Mouse (Mus musculus) cerebellum, adult 18-20 months (tissue): ENCODE measurements around the gene Mixl1.

ENCODE experiments used
- DNase-seq, 2 experiments: peaks; one replicate each; pipeline ENCODE4 v3.0.0; 2021

Mixl1 gene

DNA sequence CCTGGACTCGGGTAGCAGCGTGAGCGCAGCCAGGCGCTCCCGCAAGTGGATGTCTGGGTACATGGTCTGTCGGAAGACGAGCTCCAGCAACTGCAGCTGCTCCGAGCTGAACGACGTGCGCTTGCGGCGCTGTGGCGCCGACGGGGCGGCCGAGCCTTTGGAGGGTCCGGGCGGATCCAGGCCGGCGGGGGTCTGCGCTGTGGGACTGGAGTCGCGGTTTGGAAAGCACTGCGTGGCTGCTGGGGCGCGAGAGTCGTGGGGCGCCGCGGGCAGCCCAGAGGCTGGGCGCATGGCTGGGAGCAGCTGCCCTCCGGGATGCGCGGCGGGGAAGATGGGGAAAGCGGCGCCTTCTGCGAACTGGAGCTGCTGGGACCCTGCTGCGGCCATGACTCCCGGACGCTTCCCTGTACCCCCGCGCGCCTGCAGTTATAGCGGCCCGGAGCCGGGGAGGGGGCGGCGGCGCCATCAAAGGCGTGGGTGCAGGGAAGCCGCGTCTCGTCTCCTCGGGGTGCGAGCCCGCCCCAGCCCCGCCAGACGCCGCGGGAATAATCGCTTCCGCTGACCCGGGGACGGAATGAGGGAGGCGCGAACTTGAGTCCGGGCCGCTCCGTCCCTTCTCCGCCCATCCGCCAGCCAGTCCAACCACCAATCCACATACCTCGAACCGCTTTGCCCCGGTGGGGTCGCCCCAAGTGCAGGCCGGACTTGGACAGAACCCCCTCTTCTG lies at the start of gene Mixl1:
Mixl1 (minus strand) TSS at position 409 of the 727 bp plus-strand sequence.
- DNase-seq: no peak

DNA sequence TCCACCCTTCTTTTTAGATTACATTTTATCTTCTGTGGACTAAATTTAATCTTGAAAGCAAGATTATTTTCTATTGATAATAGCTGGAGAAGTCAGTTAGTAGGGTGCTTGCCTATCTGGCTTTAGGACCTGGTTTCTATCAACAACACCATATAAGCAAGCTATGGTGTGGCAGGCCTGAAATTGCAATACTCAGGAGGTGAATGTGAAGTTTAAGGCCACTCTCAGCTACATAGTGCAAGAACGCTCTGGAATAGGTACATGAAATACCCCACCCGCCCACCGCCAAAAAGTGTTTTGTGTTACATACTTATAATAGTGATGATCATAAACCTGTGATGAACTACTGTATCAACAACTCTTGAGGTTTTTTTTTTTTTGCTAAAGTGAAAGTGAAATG lies 32.4 kb upstream of the Mixl1 start:
- DNase-seq: no peak

DNA sequence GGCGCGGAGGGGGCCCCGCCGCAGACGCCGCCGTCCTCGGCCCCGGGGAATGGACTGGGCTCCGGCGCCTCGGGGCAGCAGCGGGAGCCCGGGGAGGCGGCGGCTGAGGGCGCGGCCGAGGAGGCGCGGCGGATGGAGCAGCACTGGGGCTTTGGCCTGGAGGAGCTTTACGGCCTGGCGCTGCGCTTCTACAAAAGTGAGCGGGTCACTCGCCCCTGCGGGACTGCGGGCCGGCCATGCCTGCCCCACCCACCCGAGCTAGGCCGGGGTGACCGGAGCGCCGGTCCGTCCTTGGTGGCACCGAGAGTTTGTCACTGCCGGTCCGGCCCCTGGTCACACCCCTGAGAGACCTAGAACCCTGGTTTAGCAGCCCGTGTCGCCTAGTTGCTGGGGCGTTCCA lies 29.3 kb upstream of the Mixl1 start:
- peak in 1 of 2 experiments; percentile 31 for DNase-seq

DNA sequence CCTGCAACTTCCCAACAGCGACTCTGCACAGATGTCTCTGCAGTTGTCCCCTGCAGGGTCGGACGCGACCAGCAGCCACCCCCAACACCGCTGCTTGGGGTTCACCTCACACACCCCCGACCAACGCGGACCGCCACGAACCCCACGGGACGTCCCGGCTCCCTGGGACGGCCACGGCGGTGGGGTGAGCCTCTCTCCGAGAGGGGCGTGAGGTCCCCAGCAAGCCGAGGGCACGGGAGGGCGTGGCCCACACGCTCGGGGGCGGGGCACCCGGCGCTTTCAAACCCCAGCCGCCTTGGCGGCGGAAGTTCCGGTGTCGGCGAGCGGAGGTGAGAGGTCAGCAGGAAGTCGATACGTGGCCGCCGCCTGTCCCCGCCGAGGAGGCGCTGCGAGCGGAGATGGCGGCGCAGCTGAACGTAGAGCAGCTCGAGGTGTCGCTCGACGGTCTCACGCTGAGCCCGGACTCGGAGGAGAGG lies 28.9 kb upstream of the Mixl1 start, which contains the start of gene Acbd3:
Acbd3 (plus strand) TSS at position 340 of the 476 bp plus-strand sequence.
- peak; percentile 90 to 92 for DNase-seq

DNA sequence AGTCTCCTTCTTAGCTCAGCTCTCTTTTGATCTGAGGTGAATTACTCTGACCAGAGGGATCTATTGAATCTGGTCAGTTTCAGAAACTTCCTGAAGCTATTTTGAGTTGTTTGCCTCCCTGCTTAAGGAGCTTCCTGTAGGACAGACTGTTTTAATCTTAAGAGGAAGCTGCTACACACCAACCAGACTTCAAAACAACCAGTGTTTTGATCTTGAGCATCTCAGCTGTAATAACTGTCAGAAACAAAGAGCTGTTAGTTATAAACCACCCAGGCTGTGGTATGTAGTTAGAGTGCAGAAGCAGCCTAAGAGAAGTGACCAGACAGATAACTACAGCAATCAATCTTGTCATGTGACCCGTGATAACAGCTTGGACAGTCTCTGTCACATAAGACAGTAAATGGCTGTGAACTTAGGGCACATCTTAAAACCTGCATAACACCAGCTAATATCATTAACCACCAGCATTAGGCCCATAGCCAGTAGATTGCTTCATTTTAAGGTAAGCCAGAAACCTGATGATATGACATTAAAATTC lies 26.9 kb upstream of the Mixl1 start:
- no peak for DNase-seq

DNA sequence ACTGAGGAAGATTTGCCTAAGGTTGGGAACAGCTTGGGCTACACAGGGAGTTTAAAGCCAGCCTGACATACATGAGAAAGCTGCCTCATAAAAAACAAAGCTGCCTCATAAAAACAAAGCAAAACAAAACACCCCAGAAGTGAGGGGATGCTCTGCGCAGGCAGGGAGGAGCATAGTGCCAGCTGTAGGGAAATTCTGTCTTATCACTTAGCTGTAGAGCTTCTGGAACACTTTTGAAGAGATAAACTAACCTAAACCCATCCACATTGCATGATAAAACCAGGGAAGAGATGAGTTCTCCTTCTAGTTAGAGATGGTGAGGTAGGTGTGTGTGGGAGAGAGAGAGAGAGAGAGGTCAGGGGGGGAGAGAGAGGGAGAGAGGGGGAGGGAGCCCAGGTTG lies 25.8 kb upstream of the Mixl1 start:
- DNase-seq: no peak

DNA sequence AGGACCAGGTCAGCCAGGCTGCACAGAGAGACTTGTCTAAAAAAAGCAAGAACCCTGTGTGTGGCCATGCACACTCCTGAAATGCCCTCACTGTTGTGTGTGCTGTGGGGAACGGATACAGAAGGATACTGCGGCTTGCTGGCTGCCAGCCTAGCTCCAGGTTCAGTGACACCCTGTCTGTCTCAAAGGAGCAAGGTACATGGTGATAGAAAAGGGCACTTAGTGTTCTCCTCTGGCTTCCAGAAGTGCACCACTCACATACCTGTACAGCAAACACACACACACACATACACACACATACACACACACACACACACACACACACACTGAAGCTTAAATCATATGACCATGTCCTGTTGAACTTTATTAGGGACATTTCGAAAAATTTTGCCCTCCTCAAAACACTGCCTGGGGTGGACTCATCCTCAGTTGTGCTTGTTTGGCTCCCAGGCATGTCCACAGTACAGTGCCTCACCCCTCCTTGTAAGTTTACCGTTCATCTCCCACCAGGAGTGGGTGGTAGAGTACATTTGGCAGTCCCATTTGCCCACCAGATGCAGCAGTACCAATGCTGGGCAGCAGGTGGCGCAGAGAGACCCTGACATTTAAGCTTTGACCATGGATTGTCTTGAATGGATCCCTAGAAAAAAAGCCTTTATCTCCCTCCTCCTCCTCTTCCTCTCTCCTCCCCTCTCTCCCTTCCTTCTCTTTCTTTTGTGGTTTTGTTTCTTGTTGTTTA lies 23.3 kb upstream of the Mixl1 start:
- peak; percentile 71 to 87 for DNase-seq

DNA sequence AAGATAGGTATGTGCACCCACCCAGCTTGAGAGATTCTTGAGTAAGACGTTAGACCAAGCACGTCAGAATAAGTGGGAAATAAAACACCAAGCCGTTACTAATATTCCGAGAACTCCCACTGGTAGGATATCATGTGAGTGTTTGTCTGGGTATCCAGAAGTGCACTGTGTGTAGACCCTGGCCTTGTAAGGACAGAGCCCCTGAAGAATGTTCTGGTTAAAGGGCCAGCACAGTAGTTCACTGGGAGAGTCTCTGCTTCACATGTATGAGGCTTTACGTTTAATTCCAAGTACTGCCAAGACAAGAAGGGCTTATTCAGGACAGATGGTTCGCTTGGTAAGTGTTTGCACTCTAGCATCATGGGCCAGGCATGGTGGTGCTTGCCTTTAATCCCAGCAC lies 22.6 kb upstream of the Mixl1 start:
- no peak for DNase-seq

DNA sequence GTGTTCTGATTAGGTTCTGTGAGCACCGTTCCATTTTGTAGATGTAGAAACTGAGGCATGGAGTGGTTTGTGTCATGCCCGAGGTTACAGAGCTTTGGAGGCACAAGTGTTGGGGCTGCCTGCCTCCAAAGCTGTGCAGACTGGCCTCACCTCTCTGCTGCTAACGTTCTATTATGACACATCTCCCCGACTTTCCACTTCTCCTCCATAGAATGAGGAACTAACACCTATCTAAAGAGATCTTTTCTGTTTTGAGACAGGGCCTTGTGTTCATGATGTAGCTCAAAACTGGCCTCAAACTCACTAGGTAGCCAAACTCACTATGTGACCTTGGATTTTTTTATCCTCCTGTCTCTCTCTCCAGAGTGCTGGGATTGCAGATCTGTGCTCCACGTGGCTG lies 21.9 kb upstream of the Mixl1 start:
- DNase-seq: no peak

DNA sequence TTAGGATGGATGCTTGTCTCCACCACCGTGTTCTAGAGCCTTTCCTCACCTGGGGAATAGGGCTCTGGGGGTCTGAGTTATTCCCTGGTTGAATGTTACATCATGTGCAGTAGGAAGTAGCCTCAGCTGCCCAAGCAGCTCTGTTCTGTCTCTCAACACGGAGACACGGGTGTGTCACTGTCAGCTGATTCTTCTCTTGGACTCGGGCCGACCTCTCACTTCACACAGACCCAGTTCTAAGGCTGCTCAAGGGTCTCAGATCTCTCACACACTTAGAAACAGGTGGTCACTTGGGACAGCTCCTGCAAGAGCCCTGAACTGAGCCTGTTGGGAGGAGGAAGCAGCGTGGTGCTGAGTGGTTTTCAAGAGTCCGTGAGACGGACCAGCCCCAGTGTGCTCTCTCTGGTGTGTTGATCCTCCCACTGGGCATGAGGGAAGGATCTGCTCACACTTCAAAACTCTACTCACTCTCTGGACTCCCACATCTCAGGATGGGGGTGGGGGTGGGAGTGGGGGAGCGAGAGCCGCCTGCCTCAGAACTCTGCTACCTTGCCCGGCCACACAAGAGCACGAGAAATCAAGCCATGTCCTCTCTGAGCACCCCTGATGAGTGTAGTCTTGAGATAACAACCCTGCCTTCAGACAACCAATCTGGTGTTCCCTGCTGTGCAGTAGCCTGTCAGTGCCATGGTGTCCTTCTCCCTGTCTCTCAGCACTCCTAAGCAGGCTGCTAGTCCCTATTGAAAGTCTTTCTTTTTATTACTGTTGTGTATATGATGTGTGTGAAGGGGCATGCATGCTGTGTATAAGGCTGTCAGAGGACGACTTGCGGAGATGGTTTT lies 12.3 kb upstream of the Mixl1 start:
- no peak for DNase-seq

DNA sequence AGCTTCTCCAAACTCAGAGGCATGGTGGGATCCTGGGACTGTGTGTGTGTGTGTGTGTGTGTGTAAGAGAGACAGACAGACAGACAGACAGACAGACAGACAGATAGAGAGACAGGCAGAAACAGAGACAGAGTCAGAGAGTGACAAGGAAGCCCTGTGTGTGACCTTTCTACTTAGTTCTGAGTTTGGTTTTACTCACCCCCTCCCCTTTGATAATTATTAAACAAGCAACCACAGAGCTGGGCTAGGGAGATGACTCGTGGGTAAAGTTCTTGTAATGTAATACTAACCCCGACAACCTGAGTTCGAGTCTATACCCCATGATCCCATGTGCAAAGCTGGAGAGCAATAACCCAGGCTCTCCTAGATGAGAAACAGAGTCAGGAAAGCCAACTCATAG lies 11.0 kb upstream of the Mixl1 start:
- no peak for DNase-seq

DNA sequence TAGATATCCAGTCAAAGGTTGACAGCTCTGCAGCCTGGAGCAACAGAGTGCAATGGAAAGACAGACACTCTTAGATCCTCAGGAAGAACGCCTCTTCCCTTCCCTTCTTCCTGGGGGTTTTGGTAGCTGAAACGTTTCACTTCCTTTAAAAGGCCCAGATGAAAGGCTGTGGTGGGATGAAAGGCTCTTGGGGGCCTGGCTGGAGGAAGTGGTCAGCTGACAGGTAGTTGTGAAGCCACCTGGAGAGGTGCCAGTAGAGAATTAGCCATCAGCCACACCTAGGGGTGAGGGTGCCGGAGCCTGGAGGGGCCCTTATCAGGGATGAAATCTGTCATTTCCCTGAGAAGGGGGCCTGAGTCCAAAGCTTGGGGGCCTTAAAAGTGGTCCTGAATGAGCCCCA lies 10.5 kb upstream of the Mixl1 start:
- no peak for DNase-seq

DNA sequence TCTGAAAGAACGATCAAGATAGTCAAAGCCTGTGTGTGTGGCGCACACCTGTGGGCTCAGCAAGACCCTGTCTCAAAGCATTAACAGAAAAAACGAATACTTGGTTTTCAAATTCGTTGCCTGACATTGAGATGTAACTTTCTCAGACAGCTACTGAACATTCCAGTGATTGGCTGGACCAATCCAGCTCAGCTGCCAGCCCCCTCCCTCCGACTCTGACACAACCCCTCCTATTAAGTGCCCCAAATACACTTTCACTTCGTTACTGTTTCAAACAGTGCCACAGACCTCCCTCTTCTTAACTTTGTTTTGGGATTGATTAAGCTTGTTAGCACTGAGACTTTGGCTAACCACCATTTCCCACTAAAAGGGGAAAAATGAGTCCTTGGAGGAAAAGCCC lies 6.6 kb upstream of the Mixl1 start:
- DNase-seq: no peak

DNA sequence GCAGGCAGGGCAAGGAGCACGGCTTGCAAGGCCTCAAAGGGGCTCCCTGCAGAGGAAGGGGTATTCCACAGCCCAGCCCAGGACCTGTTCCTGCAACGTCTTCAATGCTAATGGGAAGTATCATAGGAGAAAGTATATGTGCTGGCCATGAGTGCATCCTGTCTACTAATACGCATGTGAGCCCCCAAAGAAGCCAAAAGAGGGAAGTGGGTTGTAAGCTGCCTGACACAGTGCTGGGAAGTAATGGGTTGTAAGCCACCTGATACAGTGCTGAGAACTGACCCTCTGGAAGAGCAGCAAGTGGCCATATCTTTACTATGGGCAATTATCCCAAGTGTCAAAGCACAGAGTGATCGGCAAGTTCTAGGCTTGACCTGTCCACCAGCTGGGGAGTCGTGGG lies 1.2 kb upstream of the Mixl1 start:
- DNase-seq: no peak

DNA sequence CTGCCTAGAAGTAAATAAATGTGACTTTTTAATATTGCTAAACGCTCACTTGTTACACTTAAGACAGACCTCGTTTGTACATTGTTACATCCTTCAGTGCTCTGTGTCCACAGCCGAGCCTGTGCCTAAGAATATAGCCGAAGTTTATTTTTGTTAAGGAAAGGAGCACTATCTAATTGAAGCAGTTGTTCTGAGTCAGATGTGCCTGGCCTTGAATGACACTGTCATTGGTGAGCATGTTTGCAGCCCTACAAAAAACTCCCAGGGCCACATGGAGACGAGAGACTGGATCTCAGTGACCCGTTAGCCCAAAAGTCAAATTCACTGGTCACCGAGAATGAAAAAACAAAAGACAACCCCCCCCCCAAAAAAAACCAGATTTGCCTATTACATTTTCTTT lies 5.5 kb downstream of the Mixl1 start:
- DNase-seq: no peak
